Mouse (Mus musculus): ENCODE measurements around the gene Gm10300.

Gm10300 gene

DNA sequence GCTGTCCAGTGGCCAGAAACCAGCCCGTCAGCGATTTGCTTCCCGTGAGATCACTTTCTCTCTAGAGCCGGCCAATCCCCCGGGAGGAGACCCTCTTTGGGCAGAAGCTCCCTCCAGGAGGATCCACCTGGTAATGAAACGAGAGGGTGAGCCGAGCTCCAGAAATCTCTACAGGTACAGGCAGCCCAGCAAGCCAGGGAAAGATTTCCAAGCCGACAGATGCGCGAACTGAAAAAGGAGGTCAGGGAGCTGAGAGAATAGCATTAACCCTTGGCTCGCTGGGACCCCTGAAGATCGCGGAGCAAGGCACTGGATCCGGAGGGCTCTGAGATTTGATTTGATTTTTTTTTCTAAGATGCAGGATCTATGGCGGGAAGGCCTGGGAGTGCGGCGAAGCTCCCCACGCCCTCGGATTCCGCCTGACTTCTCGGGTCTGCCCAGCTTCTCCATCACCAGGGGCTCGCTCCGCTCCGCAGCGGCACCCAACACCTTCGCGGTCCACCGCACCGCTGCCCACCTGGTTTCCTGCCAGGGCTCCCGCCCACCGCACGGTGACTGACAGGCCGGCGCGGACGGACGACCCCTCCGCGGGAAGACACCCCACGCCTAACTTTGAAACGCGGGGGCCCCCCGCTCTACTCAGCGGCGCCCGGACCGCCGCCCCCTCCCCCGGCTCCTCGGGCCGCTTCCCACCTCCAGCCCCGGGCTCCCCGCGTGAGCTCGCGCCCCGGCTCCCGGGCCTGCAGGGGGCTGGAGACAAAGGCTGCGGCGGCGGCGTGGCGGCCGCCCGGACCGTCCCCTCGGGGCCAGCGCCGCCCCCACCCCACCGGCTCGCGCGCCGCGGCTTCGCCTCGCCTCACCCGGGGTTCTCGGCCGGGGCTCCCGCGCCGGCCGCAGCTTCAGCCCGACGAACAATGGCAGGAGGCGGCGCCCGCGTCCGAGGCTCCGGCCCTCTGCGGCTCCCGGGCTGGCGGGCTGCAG is 26.2 kb upstream of the Gm10300 start:
- ChIA-PET CTCF (interaction anchor here (0.5 to 1.5 kb wide), 8 partner anchors 15 to 70 kb away, joined by 3 to 5 read pairs (median 4); partner anchors contain the start of genes Epb41 (in 2 of the 4) and Gm10300 (in 2 of the 4)), POLR2A (interaction anchor here in 3 of 4 experiments (0.5 to 2.7 kb wide), 36 partner anchors 9 to 281 kb away, joined by 3 to 22 read pairs (median 4); partner anchors contain the start of genes Epb41 (in 3 of the 3), Gm10300 (in 3 of the 3), Srsf4 (in 2 of the 3) and Oprd1 (in 1 of the 3))

- ChIA-PET CTCF (interaction anchor here in 3 of 4 experiments (0.5 to 1.3 kb wide), 6 partner anchors 26 to 99 kb away, joined by 3 to 5 read pairs (median 4); partner anchors contain the start of genes Epb41 (in 2 of the 3) and Gm10300 (in 2 of the 3)), POLR2A (interaction anchor here in 3 of 4 experiments (0.5 to 3.1 kb wide), 27 partner anchors 10 to 305 kb away, joined by 3 to 22 read pairs (median 4); partner anchors contain the start of genes Epb41 (in 3 of the 3), Gm10300 (in 3 of the 3) and Srsf4 (in 2 of the 3))
Observed at GRCm38 (mm10) chr4:132048995-132049404, 25.5 kb upstream of the Gm10300 start.

GRCm38 (mm10) chr4:132049549-132050200 is 24.8 kb upstream of the Gm10300 start:
- CTCF ChIA-PET = interaction anchor here in 3 of 4 experiments (0.5 to 1.3 kb wide), 4 partner anchors 25 to 100 kb away, joined by 3 to 5 read pairs (median 4); partner anchors contain the start of genes Epb41 (in 2 of the 3) and Gm10300 (in 2 of the 3)
- POLR2A ChIA-PET = interaction anchor here in 3 of 4 experiments (0.6 to 3.1 kb wide), 21 partner anchors 10 to 304 kb away, joined by 3 to 22 read pairs (median 4); partner anchors contain the start of genes Epb41 (in 2 of the 3), Gm10300 (in 2 of the 3) and Srsf4 (in 2 of the 3)

DNA sequence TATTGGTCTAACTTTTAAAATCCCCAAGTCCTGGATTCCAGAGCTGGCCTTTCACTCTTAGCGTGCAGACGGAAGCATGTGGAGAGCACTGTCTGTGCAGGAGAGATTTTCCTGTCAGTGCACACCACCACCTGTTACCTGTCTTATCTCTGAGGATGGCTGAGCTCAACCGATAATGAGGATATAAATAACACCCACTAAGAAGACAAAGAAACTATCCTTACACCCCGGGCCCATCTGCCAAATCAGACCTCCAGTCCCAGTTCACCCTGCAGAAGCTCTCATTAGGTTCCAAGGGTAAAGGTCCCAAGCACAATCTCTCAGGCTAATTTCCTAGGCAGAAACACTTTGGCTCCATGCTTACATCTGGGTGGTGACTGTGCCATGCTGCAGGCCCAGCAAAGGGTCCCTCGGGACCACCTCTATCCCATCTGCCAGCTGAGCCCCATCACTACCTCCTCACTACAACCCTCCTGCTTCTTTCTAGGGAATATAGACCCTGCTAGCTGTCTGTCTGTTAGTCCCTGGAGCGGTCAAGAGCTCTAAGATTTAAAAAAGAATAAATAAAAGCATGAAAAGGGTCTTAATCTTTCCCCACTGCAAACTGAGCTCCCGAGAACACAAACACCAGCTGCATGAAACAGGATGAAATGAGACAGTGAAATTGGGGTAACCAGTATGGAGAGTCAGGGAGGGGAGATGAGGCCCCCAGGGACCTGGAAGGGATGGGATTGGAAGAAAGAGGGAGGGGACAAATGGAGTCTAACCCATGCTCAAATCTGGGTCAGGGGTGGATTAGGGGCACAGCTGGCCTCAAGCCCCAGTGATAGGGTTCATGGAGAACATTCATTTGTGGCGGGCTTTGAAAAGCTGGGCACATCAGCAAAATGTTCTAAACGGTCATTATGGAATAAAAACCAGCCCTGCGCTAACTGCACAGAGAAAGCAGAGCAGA is 22.9 kb upstream of the Gm10300 start:
- CTCF ChIA-PET = interaction anchor here in 3 of 4 experiments (0.5 to 0.7 kb wide), 3 partner anchors 29 to 278 kb away, joined by 3 read pairs; no protein-coding TSS in a partner anchor
- POLR2A ChIA-PET = interaction anchor here in 2 of 4 experiments (0.6 to 3.1 kb wide), 7 partner anchors 10 to 61 kb away, joined by 3 to 7 read pairs (median 4); partner anchors contain the start of genes Epb41 (in 1 of the 2) and Gm10300 (in 1 of the 2)

- CTCF ChIA-PET = interaction anchor here in 1 of 4 experiments (0.5 kb wide), 1 partner anchor 62 kb away, joined by 3 read pairs; no protein-coding TSS in a partner anchor
- POLR2A ChIA-PET = interaction anchor here in 1 of 4 experiments (0.9 kb wide), 1 partner anchor 19 kb away, joined by 4 read pairs; no protein-coding TSS in a partner anchor
Observed at GRCm38 (mm10) chr4:132057311-132057710, 17.2 kb upstream of the Gm10300 start.

GRCm38 (mm10) chr4:132059541-132059940 is 15.0 kb upstream of the Gm10300 start:
- CTCF ChIA-PET = no interaction called here

GRCm38 (mm10) chr4:132060040-132060832 is 14.3 kb upstream of the Gm10300 start:
- ChIA-PET CTCF (no interaction called here), POLR2A (interaction anchor here (0.5 to 2.6 kb wide), 6 partner anchors 10 to 170 kb away, joined by 3 to 13 read pairs (median 3); partner anchors contain the start of genes Epb41 (in 2 of the 4) and Gm10300 (in 1 of the 4))

More at GRCm38 (mm10) chr4:132059541-132059940, 15.0 kb upstream of the Gm10300 start:
- POLR2A ChIA-PET = interaction anchor here in 1 of 4 experiments (0.6 kb wide), 1 partner anchor 170 kb away, joined by 3 read pairs; no protein-coding TSS in a partner anchor

DNA sequence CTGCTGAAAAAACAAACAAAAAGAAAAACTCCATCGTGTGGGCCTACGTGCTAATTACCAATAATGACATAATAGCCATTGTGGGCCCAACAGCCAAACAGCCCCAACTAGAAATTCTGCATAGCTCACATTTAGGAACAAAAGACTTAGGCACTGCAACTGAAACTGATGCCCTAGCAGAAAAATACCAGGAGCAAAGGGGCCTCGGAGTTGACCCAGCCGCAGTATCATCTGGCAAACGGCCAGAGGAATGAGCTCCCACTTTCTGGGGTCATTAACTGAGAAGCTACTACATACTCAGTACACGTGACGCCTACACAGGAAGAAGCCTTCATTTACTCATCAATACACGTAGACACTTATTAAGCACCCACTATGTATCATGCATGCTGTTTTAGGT is 12.2 kb upstream of the Gm10300 start:
- CTCF ChIA-PET = interaction anchor here in 3 of 4 experiments (0.6 to 1.2 kb wide), 4 partner anchors 18 to 1193 kb away, joined by 3 to 10 read pairs (median 4); no protein-coding TSS in a partner anchor
- POLR2A ChIA-PET = interaction anchor here in 2 of 4 experiments (2.6 to 3.0 kb wide), 2 partner anchors 13 kb away, joined by 9 to 13 read pairs; partner anchors contain the start of genes Epb41 (in 2 of the 2) and Gm10300 (in 2 of the 2)

GRCm38 (mm10) chr4:132062934-132063884 is 11.3 kb upstream of the Gm10300 start:
- ChIA-PET CTCF (interaction anchor here in 1 of 4 experiments (0.6 kb wide), 1 partner anchor 29 kb away, joined by 3 read pairs; no protein-coding TSS in a partner anchor), POLR2A (interaction anchor here in 2 of 4 experiments (1.1 to 3.0 kb wide), 3 partner anchors 11 to 13 kb away, joined by 3 to 13 read pairs (median 9); partner anchors contain the start of genes Epb41 (in 2 of the 2) and Gm10300 (in 2 of the 2))

DNA sequence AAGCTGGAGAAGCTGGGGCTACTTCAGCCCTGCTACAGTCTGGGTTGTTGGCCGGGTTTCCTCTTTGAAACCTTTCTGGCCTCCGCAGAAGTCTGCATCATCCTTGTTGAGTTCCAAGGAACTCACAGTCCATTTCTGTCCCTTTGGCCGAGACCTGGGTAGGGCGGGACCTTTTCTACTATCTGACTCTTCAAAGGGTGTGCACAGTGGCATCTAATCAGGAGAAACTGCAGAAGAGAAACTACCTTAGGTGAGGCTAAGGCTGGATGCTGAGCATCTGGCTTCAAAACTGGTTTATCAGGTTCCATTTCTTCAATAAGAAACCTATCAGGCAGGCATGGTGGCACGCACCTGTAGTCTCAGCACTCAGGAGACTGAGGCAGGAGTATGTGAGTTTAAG is 9.9 kb upstream of the Gm10300 start:
- POLR2A ChIA-PET = interaction anchor here in 2 of 4 experiments (1.1 to 3.0 kb wide), 2 partner anchors 10 kb away, joined by 3 to 9 read pairs; partner anchors contain the start of genes Gm10300 (in 2 of the 2) and Epb41 (in 1 of the 2)
- CTCF ChIA-PET = no interaction called here

DNA sequence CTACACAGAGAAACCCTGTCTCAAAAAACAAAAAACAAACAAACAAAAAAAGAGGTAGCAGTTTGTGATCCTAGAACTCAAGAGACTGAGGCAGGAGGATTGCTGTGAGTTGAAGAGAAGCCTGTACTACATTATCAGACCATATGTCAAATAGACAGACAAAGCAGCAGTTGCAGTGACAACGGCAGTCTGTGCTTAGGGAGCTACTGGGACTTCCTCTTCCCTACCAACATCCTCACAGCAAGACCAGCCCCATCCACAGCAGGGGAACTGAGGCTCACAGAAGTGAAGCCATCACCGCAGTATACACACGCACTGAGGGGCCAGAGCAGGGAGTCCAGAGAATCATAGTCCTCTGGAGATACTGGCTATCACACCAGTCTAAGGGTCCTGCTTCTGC is 8.9 kb upstream of the Gm10300 start:
- ChIA-PET POLR2A (interaction anchor here in 3 of 4 experiments (1.2 to 1.5 kb wide), 4 partner anchors 9 to 204 kb away, joined by 3 to 6 read pairs (median 4); partner anchors contain the start of genes Epb41 (in 2 of the 3) and Gm10300 (in 2 of the 3)), CTCF (interaction anchor here in 1 of 4 experiments (0.6 to 1.5 kb wide), 3 partner anchors 33 to 226 kb away, joined by 3 read pairs; no protein-coding TSS in a partner anchor)

DNA sequence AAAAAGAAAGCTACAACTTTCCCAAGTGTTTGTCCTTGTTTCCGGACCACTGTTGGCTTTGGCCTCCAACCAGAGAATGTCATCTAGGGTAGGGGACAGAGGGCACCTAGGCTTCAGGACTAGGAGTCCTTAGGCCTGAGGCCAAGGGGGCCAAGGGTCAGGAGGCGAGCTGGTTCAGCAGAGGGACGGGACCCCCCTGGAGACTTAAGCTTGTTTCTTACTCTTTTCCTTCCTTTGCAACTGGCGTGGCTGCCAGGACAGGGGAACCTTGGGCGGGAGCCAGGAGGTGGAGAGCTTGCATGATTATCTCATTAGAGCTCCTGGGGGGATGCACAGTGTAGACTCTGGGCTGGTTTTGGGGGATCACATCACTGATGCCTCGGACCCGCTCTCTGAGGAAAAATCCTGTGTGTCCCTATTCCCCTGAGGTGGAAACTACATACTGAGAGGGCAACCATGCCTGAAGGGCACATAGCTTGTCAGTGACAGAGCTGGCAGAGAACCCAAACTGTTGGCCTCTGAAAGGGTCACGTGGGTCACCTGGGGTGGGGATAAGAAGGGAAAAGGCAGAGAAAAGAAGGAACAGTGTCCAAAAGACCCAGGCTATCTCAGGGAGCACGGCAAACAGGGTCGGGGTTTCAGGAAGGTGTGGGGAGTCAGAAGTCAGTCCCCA is 8.3 kb upstream of the Gm10300 start:
- POLR2A ChIA-PET = interaction anchor here in 3 of 4 experiments (0.8 to 1.6 kb wide), 7 partner anchors 9 to 203 kb away, joined by 3 to 6 read pairs (median 3); partner anchors contain the start of genes Epb41 (in 2 of the 3) and Gm10300 (in 2 of the 3)
- CTCF ChIA-PET = interaction anchor here in 2 of 4 experiments (0.6 to 1.5 kb wide), 4 partner anchors 33 to 226 kb away, joined by 3 read pairs; no protein-coding TSS in a partner anchor

GRCm38 (mm10) chr4:132067112-132067937 is 7.2 kb upstream of the Gm10300 start:
- ChIA-PET POLR2A (interaction anchor here in 2 of 4 experiments (1.0 to 1.6 kb wide), 3 partner anchors 9 to 193 kb away, joined by 3 to 4 read pairs (median 3); no protein-coding TSS in a partner anchor), CTCF (interaction anchor here in 2 of 4 experiments (0.5 to 1.2 kb wide), 2 partner anchors 34 kb away, joined by 3 read pairs; no protein-coding TSS in a partner anchor)

Measured in embryonic stem cell, embryonic (primary cell).